Mouse (Mus musculus): ENCODE measurements around the gene Vmn1r11.

The Vmn1r11 gene

GRCm38 (mm10) chr6:57133155-57133554 lies at the start of gene Vmn1r11:
Vmn1r11 (plus strand) TSS chr6:57133455.
- DNase-seq (ENCODE audit: low read depth, low spot score), result no peak

GRCm38 (mm10) chr6:57106358-57106757 lies 26.9 kb upstream of the Vmn1r11 start:
- DNase-seq (ENCODE audit: low read depth, low spot score), result peak; percentile 8

GRCm38 (mm10) chr6:57109154-57109553 lies 24.1 kb upstream of the Vmn1r11 start, which contains the start of gene Vmn1r10:
Vmn1r10 (plus strand) TSS chr6:57109454.
- DNase-seq (ENCODE audit: low read depth, low spot score), result no peak

- DNase-seq (ENCODE audit: low read depth, low spot score), result no peak
Measured at GRCm38 (mm10) chr6:57156619-57157018, 23.4 kb downstream of the Vmn1r11 start, which contains the start of gene Vmn1r12. Vmn1r12 (plus strand) TSS chr6:57156919.
